Mouse (Mus musculus) cortical plate, adult 2 months (tissue): ENCODE measurements around the gene Ewsr1. TPM values are rescaled to one million over a fixed set of nuclear protein-coding genes. Genes with fewer than 3 reads are reported as not detected.

Experiments
- H3K27ac ChIP-seq: fragments of 200-500 bp; 2 replicates; pipeline ENCODE4 v1.5.1; 2012; ENCODE audit warnings: low read length, control low read depth, inconsistent platforms; ENCODE audit not compliant: insufficient read depth
- H3K4me1 ChIP-seq: fragments of 200-500 bp; 2 replicates; pipeline ENCODE4 v1.6.1; 2011; ENCODE audit warnings: low read length; ENCODE audit not compliant: control insufficient read depth, insufficient read depth
- H3K4me3 ChIP-seq: fragments of 200-500 bp; 2 replicates; pipeline ENCODE4 v1.5.1; 2011; ENCODE audit warnings: mild to moderate bottlenecking, low read length, control low read depth; ENCODE audit not compliant: insufficient read depth
- CTCF ChIP-seq: fragments of 200-500 bp; IDR thresholded peaks from 2 replicates; pipeline ENCODE4 v1.5.1; 2011; ENCODE audit warnings: mild to moderate bottlenecking, control low read depth, low read length; ENCODE audit not compliant: insufficient read depth; ENCODE audit errors: extremely low read depth
- POLR2A ChIP-seq: fragments of 200-500 bp; IDR thresholded peaks from 2 replicates; pipeline ENCODE4 v1.6.1; 2011; ENCODE audit warnings: mild to moderate bottlenecking, low read length, control low read depth; ENCODE audit not compliant: insufficient read depth; ENCODE audit errors: extremely low read depth
- polyA plus RNA-seq: library from polyadenylated mRNA; depleted of rRNA; stranded (reverse); fragments of >200 nt; gene quantifications from 2 replicates; pipeline ENCODE4 v1.2.3, GENCODE M21; 2012

The Ewsr1 gene
- polyA plus RNA-seq, 1 experiment, result 345 TPM

GRCm38 (mm10) chr11:5061413-5062139 is 37.5 kb downstream of the Ewsr1 start:
- peak overlapping the region; percentile 46 for H3K27ac ChIP-seq
- peak overlapping the region; percentile 45; the same call in 1 of the 2 replicates for H3K4me3 ChIP-seq
- H3K4me1 ChIP-seq, result no peaks in the 10 kb centered on the region; the same call in 1 of the 2 replicates
- no peak for TF ChIP-seq POLR2A
- TF ChIP-seq CTCF, result no peak

DNA sequence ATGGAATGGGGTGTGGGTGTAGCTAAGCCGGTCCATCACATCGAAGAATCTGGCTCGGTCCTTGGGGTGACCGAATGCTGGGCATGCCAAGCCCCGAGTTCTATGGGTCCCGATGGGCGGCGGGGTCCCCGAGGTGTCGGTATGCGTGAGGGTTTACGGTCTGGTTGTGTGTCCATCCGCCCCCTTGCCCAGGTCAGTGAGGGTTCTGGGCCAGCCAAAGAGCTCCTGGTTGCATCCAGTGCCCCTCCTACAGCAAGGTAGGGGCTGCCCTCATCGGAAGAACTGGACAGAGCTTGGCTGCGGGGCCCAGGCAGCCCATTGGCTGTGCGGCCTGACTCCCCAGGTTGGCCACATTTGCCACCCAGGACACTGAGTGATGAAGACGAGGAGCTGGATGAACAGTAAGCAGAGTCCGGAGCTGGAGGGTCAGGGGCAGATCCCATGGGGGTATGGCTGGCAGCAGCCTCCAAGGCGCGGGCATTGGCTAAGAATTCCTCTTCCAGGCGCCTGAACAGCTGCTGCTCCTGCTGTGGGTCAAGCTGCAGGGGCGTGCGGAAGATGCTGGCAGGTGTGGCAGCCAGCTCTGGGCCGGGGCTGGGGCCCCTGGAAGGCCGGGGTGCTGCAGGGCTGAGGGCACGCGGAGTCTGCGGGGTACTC is 38.2 kb downstream of the Ewsr1 start:
- H3K4me3 ChIP-seq, result 0 out of 2 replicates have a peak overlapping the region, but pooled peaks have one; percentile 5
- TF ChIP-seq CTCF (no peak), POLR2A (0 out of 2 replicates have a peak, but pooled peaks have one; percentile 12)
- peak overlapping the region; percentile 46 for H3K27ac ChIP-seq
- H3K4me1 ChIP-seq, result no peaks in the 10 kb centered on the region; the same call in 1 of the 2 replicates

- H3K27ac ChIP-seq, result no peak overlapping the region
- no peaks in the 10 kb centered on the region; the same call in 1 of the 2 replicates for H3K4me1 ChIP-seq
- peak overlapping the region; percentile 77; the same call in 1 of the 2 replicates for H3K4me3 ChIP-seq
- TF ChIP-seq POLR2A, result peak; percentile 56; the same call in 1 of the 2 replicates
- peak; percentile 79 for TF ChIP-seq CTCF
These were observed 39.3 kb downstream of the Ewsr1 start for GRCm38 (mm10) chr11:5059704-5060156.

DNA sequence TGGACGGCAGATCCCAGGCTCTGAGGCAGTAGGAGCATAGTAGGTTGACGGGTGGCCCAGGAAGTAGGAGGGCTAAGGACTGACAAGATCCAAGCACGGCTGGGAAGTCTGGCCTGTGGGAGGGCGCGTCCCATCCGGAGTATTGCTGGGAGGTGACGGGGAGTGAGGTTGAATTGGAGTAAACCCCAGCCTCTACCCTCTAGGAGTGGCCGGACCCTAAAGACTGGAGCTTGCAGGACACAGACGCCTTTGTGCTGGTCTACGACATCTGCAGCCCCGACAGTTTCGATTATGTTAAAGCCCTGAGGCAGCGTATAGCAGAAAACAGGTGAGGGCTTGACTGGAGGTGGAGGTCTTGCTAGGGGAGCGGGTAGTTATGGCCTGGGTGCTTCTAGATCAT is 39.8 kb downstream of the Ewsr1 start:
- no peaks in the 10 kb centered on the region; the same call in 1 of the 2 replicates for H3K4me1 ChIP-seq
- H3K4me3 ChIP-seq, result peak overlapping the region; percentile 77
- no peak overlapping the region for H3K27ac ChIP-seq
- TF ChIP-seq POLR2A (0 out of 2 replicates have a peak, but pooled peaks have one; percentile 9), CTCF (no peak)

- no peak overlapping the region for H3K27ac ChIP-seq
- no peak for TF ChIP-seq POLR2A
- TF ChIP-seq CTCF, result no peak
- no peaks in the 10 kb centered on the region; the same call in 1 of the 2 replicates for H3K4me1 ChIP-seq
- H3K4me3 ChIP-seq, result peak overlapping the region; percentile 77
These were observed 40.3 kb downstream of the Ewsr1 start for GRCm38 (mm10) chr11:5058783-5059182.

- H3K4me3 ChIP-seq, result peak within 1 kb of the TSS; percentile 77
- TF ChIP-seq POLR2A (no peak), CTCF (no peak)
- H3K4me1 ChIP-seq, result no peaks in the 10 kb centered on the region; the same call in 1 of the 2 replicates
- H3K27ac ChIP-seq, result peak within 1 kb of the TSS; percentile 66
These were observed 41.0 kb downstream of the Ewsr1 start, which contains the start of gene Rasl10a for GRCm38 (mm10) chr11:5057856-5058641. Gene Rasl10a (plus strand): TSS chr11:5058128.

GRCm38 (mm10) chr11:5057541-5057855 is 41.6 kb downstream of the Ewsr1 start:
- TF ChIP-seq POLR2A (no peak), CTCF (no peak)
- H3K4me3 ChIP-seq, result peak overlapping the region; percentile 77
- peak overlapping the region; percentile 52 for H3K27ac ChIP-seq
- H3K4me1 ChIP-seq, result no peaks in the 10 kb centered on the region; the same call in 1 of the 2 replicates

DNA sequence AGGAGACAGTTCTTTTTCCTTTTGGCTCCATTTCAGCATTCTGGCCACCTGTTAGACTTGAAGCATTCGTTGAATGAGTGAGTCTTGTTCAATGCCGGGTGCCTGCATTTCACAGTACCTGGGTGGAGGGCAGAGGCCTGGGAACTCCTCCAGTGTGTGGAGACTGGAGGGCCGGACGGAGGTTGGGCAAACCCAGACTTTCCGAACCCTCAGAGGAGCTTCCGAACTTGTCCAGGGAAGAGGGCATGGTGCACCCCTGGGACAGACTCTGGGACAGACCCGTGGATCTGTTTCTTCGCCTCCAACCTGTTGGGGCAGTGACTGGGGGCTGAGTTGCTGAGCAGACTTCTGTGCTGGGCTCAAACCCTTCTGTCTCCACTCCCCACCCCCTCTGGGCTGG is 42.0 kb downstream of the Ewsr1 start:
- peak overlapping the region; percentile 77; the same call in 1 of the 2 replicates for H3K4me3 ChIP-seq
- no peak overlapping the region for H3K27ac ChIP-seq
- TF ChIP-seq POLR2A (no peak), CTCF (no peak)
- no peaks in the 10 kb centered on the region; the same call in 1 of the 2 replicates for H3K4me1 ChIP-seq
